Mouse (Mus musculus): ENCODE data around the gene Ppm1h.

Gene Ppm1h

DNA sequence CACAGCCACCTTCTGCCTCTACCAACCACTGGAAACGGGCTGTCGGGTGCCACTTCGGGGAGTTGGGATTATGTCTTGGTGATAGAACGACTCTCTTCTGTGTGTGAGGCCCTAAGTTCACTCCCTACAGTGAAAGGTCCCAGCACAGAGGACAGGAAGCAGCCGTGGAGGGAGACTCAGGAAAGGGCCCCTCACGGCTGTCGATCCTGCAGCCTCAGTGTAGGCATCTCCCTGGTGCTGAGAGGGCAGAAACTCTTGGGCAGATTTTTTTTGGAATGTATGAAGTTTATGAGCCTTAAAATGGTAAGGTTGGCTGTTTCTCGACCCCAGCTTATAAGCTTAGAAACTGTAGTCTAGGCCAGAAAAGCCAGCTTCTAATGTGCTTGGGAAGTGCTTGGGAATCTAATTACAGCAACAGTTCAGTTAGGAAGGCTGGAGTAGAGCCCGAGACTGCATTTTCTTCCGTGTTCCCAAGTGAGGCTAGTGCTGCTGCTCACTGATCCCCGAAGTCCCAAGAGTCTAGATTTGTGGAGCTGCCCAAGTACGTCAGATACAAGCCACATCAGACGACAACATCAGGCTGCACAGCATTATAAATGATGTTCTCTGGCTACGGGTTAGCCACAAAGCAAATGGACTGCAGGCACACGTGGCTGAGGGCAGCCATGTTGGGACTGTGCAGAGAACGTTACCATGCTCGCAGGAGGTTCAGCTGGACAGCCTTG, 177.6 kb downstream of the Ppm1h start:
- no peak for DNase-seq (ENCODE audit: low spot score in 2 of 2)

DNA sequence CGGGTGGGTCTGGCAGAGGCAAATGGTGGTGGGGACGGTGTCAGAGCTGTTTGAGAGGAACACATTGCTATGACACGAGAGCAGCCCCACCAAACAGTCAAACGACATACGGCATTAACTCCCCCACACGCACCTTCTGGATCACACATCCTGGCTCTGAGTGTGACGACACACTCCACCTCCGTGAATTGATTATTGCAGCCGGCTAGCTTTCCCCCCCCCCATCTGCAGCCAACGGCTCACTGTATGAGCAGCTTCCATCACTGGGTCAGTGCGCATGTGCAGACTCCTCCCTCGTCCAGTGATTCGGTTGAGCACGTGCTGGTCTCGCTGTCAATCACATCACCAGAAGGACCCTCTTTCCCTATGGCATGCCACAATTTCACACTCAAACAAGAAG, 178.6 kb downstream of the Ppm1h start:
- DNase-seq (ENCODE audit: low spot score in 2 of 2), result peak in 1 of 2 experiments; percentile 30

DNA sequence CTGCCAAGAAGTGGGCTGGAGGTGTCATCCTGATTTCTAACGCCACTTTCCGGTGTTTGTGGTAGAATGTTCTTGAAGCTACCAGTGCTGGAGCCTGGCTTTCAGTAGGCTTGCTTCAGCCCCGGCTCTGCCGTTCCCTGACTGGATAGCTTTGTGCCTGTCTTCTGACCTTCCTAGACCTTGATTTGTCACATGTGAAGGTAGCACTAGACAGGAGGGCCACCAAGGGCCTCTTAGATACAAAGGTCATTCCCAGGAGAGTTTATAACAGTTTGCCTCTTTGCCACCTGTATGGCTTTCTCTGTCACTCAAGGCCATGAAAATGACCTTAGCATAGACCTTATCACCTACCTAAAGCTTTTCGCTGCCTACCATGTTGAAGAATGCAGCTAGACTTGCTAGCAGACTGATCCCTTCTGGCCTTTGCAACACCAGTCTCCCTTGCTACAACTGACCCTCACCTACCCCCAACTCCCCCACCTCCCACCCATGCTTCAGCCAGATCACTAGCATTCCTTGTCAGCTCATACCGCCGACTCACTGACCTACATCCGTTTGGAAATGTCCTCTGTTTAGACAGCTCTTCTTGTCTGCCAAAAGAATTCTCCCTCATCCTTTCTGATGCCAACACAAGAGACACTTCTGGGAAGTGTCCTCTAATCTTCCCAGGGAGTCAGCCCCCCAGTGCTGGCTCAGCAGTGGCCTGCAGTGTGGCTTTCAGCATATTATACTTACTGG, 180.5 kb downstream of the Ppm1h start:
- no peak for DNase-seq (ENCODE audit: low spot score in 2 of 2)

DNA sequence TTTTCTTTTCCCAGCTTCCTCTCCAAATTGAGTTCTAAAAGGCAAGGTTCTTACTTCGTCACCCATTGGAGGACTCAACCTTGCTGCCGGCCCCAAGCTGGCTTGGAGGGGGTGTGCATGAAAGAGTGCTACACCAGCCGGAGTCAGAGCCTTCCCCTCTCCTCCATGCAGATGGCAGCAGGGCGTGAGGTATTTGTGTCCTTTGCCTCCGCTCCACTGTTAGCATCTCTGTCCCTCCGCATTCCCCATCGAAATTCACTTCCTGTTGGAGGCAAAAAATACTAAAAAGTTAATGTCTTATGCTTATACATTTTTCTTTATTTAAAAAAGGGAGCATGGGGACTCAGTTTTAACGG, 181.1 kb downstream of the Ppm1h start:
- no peak for DNase-seq (ENCODE audit: low spot score in 2 of 2)

DNA sequence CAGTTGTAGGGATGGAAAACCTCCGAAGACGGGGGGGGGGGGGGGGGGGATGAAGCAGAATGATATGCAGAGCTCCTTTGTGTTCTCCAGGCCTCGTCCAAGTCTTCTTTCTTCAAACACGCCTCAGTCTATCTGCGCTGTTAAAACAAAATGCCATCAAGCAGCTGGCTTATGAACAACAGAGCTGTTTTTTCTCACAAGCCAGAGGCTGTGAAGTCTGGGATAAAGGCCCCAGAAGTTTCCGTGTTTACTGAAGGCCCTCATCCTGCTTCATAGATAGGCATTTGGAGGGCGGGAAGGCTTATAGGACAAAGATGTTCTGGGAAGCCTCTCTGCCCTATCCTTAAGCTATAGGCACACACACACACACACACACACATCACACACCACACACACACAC, 181.5 kb downstream of the Ppm1h start:
- no peak for DNase-seq (ENCODE audit: low spot score in 2 of 2)

DNA sequence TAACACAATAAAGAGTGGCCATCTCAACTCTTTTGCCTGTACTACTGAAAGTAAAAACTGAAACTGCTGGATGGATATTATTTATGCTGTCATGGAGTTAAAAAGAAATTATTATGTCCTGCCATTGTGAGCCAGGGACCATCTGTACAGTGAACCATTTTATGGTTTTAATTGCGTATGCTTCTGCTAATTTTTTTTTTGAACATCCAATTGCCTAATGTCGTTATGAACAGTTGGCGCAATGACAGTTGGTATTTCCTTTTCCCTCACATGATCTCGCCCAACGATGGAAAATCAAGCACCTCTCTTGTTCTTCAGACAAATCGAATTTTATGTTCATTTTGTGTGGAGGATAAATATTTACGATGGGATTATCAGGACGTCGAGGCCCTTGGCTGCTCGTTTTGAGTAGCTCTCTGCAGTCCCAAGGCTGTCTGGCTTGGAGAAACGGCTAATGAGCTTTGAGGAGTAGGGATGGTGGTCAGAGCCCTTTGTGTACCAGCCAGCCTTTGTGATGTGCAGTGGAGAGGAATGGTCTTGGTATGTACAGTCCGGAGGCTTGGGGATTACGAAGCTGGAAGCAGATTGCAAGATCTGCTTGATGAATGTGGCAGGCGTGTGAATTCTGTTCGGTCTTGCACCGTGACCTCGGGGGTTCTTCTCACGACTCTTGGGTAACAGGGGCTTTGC, 183.3 kb downstream of the Ppm1h start:
- no peak for DNase-seq (ENCODE audit: low spot score in 2 of 2)

DNA sequence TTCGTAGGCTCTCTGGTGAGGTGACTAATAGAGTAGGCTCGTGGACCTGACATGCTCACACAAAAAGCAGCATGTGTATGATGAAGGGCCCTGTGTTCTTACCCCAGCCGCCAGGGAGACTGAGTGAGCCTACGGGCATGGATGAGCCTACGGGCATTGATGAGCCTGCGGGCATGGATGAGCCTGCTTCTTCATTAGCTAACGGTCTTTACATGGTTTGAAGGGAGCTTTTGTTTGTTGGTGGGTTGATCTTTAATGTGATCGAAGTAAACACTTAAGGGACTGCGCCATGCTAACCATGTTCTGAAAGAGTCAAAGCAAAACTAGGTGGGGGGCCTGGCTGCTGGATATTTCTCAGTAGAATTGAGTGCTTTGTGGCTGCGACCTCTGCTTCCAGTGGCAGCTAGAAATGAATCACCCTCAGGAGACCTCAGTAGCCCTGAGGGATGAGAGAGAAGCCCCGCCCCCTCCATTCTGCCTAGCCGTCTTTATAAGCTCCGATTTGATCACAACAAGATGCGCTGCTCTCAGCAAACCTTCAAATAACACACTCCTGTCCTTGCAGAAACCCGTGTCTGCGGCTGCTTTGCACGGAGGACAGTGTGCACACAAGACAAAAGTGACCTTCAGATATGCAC, 183.9 kb downstream of the Ppm1h start:
- no peak for DNase-seq (ENCODE audit: low spot score in 2 of 2)

DNA sequence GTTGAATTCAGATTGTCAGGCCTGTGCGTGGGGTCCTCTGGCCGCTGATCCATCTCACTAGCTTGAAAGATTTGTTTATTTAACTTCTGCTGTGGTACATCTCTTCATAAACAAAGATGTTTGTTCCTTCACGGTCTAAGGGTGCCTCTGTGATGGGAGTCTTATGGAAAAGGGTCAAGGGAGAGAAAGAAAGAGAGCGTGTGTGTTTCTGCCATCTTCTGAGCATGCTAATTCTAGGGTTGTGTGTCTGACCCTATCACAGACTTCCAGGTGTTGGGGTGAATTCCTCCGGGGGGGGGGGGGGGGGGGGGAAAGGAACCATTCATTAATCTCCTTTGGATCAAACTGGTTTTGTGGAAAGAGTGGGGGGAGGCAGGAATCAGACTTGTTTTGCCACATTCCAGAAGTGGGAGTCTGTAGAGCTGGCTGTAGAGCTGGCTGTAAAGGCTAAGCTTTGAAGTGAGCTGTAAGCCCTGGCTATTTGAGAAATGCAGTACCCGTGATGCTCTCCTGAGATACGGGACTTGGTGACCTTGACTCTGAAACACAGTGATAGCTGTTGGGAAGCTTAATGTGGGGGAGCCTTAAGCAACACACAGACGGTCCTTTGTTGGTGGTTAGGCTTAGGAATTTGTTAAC, 191.4 kb downstream of the Ppm1h start:
- DNase-seq (ENCODE audit: low spot score in 2 of 2), result no peak

DNA sequence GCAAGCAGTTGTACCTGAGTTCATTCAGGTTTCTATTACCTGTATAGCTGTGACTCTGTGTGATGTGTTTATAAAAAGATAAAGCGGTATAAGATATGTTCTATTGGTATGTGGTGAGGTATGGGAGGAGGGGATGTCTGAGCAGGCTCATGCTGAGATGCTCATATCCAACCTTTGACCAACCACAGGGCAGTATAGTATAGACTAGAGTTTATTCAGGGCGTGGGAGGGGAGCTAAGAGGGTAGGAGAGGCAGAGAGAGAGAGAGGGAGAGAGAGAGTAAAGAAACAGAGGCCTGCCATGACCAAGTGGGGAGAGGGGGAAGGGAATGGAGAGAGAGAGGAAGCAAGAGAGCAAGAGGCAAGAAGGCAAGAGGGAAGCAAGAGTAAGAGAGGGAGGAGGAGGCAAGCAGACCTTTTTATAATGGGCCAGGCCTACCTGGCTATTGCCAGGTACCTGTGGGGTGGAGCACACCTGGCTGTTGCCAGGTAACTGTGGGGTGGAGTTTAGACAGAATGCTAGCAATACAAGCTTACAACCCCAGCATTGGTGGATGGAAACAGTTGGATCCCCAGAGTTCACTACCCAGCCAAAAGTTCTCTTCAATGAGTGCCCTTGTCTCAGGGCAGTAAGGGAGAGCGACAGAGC, 192.4 kb downstream of the Ppm1h start:
- DNase-seq (ENCODE audit: low spot score in 2 of 2), result no peak

DNA sequence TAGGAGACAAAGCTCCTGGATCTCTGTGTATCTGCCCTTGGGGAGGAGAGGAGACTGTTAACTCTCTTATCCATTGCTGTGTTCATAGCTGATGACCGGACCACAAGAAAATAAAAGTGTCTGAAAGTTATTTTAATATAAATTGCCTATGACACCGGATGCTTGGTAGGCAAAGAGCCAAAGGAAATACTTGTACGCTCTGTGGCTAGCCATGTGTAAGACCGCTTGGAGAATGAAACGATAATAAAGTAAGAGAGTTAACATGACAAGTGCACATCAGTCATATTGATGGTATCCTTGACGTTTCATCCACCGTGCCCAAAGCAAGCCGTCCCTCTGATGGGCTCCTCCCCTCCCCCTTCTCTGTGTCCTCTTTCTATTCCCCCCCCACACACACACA, 194.2 kb downstream of the Ppm1h start:
- DNase-seq (ENCODE audit: low spot score in 2 of 2), result no peak

DNA sequence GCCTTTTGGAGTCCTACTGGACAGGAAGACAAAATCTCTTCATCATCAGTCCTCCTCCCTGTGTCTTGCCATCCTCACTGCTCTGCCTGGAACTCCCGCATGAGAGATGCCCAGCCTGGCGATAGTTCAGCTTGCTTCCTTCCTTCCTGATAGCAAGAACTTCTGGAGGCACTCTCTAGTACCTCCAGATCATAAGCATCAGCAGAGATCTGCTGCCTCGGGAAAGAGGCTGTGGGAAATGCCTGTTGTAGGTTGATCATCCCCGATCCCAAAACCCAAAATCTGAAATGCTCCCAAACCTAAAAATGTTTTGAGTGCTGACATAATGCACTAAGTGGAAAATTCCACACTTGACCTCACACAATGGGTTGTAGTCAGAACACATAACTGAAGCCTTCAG, 198.4 kb downstream of the Ppm1h start:
- DNase-seq (ENCODE audit: low spot score in 2 of 2), result no peak

DNA sequence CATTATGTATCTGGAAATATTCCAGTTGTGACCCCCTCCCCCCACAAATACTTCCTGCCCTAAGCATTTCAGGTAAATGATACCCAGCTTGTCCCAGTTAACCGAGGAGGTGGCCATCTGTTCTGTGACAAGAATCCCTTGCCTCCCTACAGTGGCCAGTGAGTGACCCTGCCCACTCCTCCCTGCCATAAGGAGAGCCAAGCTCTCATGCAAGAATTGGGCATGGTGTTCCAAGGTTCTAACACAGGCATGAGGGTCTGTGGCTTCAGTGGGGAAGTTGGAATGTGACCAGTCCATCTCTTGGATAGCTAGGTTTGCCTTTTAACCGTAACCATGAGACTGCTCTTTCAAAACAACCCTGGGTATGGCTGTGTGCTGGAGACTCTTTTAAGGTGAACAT, 198.9 kb downstream of the Ppm1h start:
- no peak for DNase-seq (ENCODE audit: low spot score in 2 of 2)

DNA sequence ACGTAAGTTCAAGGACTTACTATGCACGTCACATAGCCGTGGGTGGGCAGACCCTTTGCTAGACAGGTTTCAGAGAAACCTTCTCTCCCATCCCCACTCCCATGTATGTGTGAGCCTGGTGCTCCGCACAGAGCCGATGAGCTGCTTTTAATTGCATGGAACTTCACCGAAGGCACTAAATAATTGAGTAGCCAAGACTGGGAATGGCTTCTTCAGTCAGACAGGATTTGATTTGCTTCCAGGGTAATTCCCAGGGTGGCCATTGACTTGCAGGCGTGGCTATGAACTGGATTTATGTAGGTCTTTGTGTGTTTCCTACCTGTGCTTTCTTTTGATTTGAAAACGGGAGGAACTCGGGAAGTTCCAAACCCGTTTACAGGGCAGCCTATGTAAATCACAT, 202.9 kb downstream of the Ppm1h start:
- DNase-seq (ENCODE audit: low spot score in 2 of 2), result no peak

DNA sequence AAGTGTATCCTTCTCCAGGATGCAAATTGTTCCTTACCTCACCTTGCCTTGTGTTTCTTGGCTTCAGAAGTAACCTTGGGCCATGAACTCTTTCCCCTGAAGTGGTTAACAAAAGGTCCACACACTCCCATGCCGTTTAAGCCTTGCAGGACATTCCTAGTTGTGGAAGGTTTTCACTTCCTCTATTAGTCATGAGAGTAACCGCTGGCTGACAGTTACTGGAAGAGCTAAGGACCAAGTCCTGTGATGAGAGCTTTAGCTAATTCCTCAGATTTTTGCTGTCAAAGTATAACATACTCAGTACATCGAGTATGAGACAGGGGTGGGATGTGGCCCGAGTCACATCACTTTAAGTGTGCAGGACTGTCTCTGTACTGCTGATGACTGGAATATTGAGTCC, 204.1 kb downstream of the Ppm1h start:
- no peak for DNase-seq (ENCODE audit: low spot score in 2 of 2)

DNA sequence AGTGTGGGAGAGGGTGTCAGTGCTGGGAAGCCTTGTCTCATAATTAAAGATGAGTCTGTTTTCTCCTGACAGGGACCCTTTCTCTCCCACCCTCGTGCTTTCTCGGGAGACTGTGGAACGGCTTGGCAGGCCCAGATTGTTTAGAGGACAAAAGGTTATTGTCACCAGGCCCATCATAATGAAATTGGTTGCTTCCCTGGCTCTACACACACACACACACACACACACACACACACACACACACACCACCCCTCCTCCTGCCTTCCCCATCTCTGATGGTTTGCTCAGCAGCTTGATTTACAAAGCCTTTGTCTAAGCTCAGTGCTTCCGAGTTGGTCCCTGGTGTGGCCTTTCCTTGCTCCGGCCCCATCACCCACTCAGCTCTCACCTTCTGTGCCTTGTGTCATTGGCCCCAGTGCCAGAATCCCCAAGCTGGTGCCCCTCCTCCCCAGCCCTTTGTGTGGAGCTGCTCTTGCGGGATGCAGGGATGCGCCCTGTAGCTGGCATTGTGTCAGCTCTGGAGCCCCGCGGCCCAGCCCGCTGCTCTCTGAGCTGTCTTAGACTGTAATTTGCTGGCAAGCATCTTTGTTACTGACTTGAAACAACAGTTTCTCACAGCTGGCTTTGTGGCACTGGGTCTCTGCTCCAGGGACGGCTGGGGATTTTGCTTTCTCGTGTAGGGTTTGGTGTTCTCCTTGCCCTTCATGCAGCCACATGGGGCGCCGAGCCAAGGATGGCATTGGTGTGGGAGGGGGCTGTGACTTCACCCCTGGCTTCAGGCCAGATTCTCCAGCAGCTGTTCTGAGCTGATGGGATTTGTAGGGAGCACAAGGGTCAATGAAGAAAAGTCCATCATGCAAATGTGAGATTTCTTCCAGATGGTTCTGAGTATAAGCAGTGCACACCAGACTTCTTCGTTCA, 205.5 kb downstream of the Ppm1h start:
- peak; percentile 70 to 72 for DNase-seq (ENCODE audit: low spot score in 2 of 2)

DNA sequence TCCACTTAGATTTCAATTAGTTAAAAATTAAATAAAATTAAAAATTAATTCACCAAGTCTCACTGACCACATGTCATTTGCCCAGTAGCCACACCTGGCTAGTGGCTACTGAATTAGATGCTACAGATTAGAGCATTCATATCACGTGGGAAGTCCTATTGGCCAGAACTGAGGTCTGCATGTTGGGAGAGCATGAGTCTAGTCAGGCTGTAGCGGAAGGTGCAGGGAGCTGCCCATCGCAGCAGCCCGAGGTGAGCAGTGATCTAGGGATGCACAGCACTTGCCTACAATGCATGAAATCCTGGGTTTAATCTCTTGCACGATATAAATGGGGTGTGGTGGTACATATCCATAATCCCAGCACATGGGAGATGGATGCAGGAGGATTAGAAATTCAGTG, 206.7 kb downstream of the Ppm1h start:
- no peak for DNase-seq (ENCODE audit: low spot score in 2 of 2)

DNA sequence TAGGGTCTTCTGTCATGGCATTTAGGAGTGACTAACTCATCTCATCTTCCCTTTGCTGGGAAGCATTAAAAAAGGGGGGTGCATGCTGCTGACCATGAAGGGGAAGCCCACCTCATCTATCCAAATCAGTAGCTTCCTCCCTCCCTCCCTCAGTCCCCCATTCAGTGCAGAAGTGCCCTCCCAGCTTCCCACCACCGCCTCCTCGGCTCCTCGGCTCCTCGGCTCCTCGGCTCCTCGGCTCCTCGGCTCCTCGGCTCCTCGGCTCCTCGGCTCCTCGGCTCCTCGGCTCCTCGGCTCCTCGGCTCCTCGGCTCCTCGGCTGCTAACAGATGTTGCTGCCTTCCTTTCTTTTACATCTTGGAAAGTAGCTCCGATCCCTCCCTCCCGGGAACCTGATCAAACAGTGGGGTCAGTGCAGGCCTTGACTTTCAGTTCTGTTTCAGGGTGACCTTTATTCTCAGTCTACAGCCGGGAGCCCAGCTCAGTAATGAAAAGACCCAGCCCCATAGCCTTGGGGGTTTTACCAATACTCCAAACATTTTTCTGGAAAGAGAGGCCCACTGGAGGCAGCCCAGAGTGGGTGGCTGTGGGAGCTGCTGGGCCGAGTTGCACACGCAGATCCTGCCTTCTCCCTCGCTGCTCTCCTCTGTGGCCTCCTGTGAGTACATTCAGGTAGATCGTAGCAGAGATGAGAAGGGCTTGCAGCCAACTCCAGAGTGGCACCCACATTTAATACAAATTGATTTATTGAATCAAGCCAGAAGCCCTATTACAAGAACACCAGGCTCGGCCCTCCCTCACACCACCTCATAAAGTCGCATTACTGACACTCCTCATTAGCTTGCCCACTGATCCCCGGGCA, 207.7 kb downstream of the Ppm1h start:
- peak in 1 of 2 experiments; percentile 51 for DNase-seq (ENCODE audit: low spot score in 2 of 2)

DNA sequence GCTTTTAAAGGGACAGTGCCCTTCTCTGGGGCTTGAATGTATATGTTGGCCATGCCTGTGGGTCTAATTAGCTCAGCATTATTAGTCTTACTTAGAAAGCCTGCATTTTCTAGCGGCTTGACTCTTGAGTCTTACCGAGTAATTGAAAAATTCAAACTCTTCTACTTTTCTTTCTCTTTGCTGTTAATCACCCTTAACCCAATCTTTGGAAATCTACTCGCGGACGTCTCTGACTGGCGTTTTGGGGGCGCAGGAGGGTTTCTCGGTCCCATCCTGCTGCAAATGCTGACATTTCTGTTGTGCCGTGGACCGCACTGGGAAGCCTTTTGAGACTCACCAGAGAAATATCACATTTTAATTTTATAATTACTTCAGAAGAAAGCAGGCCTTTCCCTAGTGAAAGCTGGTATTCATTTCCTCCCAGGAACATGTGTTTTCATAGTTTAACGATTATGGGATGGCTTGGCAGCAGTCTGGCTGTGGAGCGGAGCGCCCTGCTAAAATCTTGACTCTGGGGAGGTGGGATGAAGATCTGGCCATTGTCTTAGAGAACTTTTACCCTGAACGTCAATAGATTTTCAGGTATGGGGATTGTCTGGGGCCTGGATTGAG, 208.5 kb downstream of the Ppm1h start:
- DNase-seq (ENCODE audit: low spot score in 2 of 2), result no peak

Measured in left cerebral cortex, adult 9 months (tissue).